Mouse (Mus musculus) macrophage (primary cell): ENCODE measurements around the gene Lgals4. TPM values are rescaled to one million over a fixed set of nuclear protein-coding genes. Genes with fewer than 3 reads are reported as not detected.
"Not testable (repeated sequence)": the region's sequence is repeated elsewhere in the genome, so short reads cannot be mapped to it uniquely, and the experiment has no call there.

ENCODE experiments used
- H3K27ac ChIP-seq: fragments of 350-480 bp; formaldehyde crosslinking; 2 replicates; pipeline ENCODE4 v1.9.0; 2021
- H3K36me3 ChIP-seq: fragments of 350-480 bp; formaldehyde crosslinking; 2 replicates; pipeline ENCODE4 v1.9.0; 2021; ENCODE audit errors: inconsistent target
- H3K4me3 ChIP-seq: fragments of 350-480 bp; formaldehyde crosslinking; 2 replicates; pipeline ENCODE4 v1.9.0; 2021; ENCODE audit errors: inconsistent target
- H3K79me2 ChIP-seq: fragments of 350-480 bp; formaldehyde crosslinking; 2 replicates; pipeline ENCODE4 v1.9.0; 2021; ENCODE audit errors: inconsistent target
- WGBS: methylation state at CpG from one replicate; pipeline ENCODE4 v1.1.7; 2026; ENCODE audit warnings: inconsistent platforms; ENCODE audit not compliant: missing documents; 5-methylcytosine and 5-hydroxymethylcytosine counted together
- polyA plus RNA-seq: library from polyadenylated mRNA; stranded (reverse); fragments of 250-400 nt; gene quantifications from 3 replicates; pipeline ENCODE4 v1.2.4, GENCODE M21; 2018; ENCODE audit warnings: inconsistent platforms

Lgals4 gene
- polyA plus RNA-seq, 1 experiment from 2014 or later: 0.96 TPM

GRCm38 (mm10) chr7:28849700-28850236 lies 16.1 kb downstream of the Lgals4 start:
- H3K4me3 ChIP-seq: no peak overlapping the region
- H3K27ac ChIP-seq: no peak overlapping the region
- H3K79me2 ChIP-seq: no peaks in the 10 kb centered on the region
- 46% methylated on average over 1 of the region's 1 CpGs for WGBS
- no peaks in the 10 kb centered on the region for H3K36me3 ChIP-seq

GRCm38 (mm10) chr7:28850642-28851041 lies 17.0 kb downstream of the Lgals4 start:
- Histone ChIP-seq H3K4me3 (no peak overlapping the region), H3K36me3 (no peaks in the 10 kb centered on the region), H3K79me2 (no peaks in the 10 kb centered on the region), H3K27ac (no peak overlapping the region)
- 74% methylated on average over 4 of the region's 4 CpGs for WGBS

- Histone ChIP-seq H3K4me3 (no peak overlapping the region), H3K27ac (no peak overlapping the region), H3K36me3 (no peaks in the 10 kb centered on the region), H3K79me2 (no peaks in the 10 kb centered on the region)
- 90% methylated on average over 2 of the region's 2 CpGs for WGBS
Observed at GRCm38 (mm10) chr7:28859953-28860352, 26.3 kb downstream of the Lgals4 start.

- no peak overlapping the region for H3K4me3 ChIP-seq
- H3K27ac ChIP-seq: no peak overlapping the region
- no peaks in the 10 kb centered on the region for H3K36me3 ChIP-seq
- 90% methylated on average over 6 of the region's 6 CpGs for WGBS
- H3K79me2 ChIP-seq: no peaks in the 10 kb centered on the region
Observed at GRCm38 (mm10) chr7:28860898-28861297, 27.2 kb downstream of the Lgals4 start.

GRCm38 (mm10) chr7:28862817-28863499 lies 29.3 kb downstream of the Lgals4 start:
- H3K36me3 ChIP-seq: no peaks in the 10 kb centered on the region
- H3K79me2 ChIP-seq: no peaks in the 10 kb centered on the region
- H3K4me3 ChIP-seq: no peak overlapping the region
- no peak overlapping the region for H3K27ac ChIP-seq
- 86% methylated on average over 15 of the region's 15 CpGs for WGBS

- Histone ChIP-seq H3K36me3 (no peaks in the 10 kb centered on the region), H3K79me2 (no peaks in the 10 kb centered on the region), H3K27ac (no peak within 1 kb of the TSS), H3K4me3 (no peak within 1 kb of the TSS)
- WGBS: 82% methylated on average over 6 of the region's 6 CpGs
Observed at GRCm38 (mm10) chr7:28863540-28863939, 29.9 kb downstream of the Lgals4 start, which contains the start of gene Lgals7. Lgals7 (plus strand) TSS chr7:28863853.

GRCm38 (mm10) chr7:28864288-28864750 lies 30.7 kb downstream of the Lgals4 start:
- 85% methylated on average over 8 of the region's 9 CpGs for WGBS
- Histone ChIP-seq H3K4me3 (no peak overlapping the region), H3K27ac (no peak overlapping the region), H3K36me3 (no peaks in the 10 kb centered on the region), H3K79me2 (no peaks in the 10 kb centered on the region)

- H3K4me3 ChIP-seq: peak overlapping the region; percentile 5; the same call in 1 of the 2 replicates
- H3K27ac ChIP-seq: peak overlapping the region; percentile 46
- H3K36me3 ChIP-seq: no peaks in the 10 kb centered on the region
- 33% methylated on average over 29 of the region's 33 CpGs for WGBS
- H3K79me2 ChIP-seq: no peaks in the 10 kb centered on the region
Observed at GRCm38 (mm10) chr7:28865481-28866300, 32.0 kb downstream of the Lgals4 start.

- H3K27ac ChIP-seq: no peak overlapping the region
- 95% methylated on average over 22 of the region's 28 CpGs for WGBS
Observed at GRCm38 (mm10) chr7:28866769-28867507, 33.3 kb downstream of the Lgals4 start.

GRCm38 (mm10) chr7:28867508-28868340 lies 34.1 kb downstream of the Lgals4 start:
- WGBS: 25% methylated on average over 17 of the region's 23 CpGs
- not testable (repeated sequence) for H3K36me3 ChIP-seq, H3K4me3 ChIP-seq, H3K79me2 ChIP-seq
- H3K27ac ChIP-seq: peak overlapping the region; percentile 17

More at GRCm38 (mm10) chr7:28866769-28867507, 33.3 kb downstream of the Lgals4 start:
- Histone ChIP-seq H3K36me3 (no peaks in the 10 kb centered on the region), H3K4me3 (no peak overlapping the region), H3K79me2 (no peaks in the 10 kb centered on the region)

- H3K36me3 ChIP-seq: no peaks in the 10 kb centered on the region
- H3K4me3 ChIP-seq: no peak overlapping the region
- H3K27ac ChIP-seq: no peak overlapping the region
- H3K79me2 ChIP-seq: no peaks in the 10 kb centered on the region
- WGBS: 70% methylated on average over 20 of the region's 24 CpGs
Observed at GRCm38 (mm10) chr7:28870901-28871664, 37.4 kb downstream of the Lgals4 start.

- Histone ChIP-seq H3K79me2 (no peaks in the 10 kb centered on the region), H3K36me3 (no peaks in the 10 kb centered on the region), H3K4me3 (no peak overlapping the region), H3K27ac (no peak overlapping the region)
- WGBS: 94% methylated on average over 2 of the region's 2 CpGs
Observed at GRCm38 (mm10) chr7:28874565-28874964, 40.9 kb downstream of the Lgals4 start.

GRCm38 (mm10) chr7:28876099-28876498 lies 42.4 kb downstream of the Lgals4 start:
- 93% methylated on average over 3 of the region's 4 CpGs for WGBS
- Histone ChIP-seq H3K36me3 (no peaks in the 10 kb centered on the region), H3K79me2 (no peaks in the 10 kb centered on the region), H3K27ac (no peak overlapping the region), H3K4me3 (no peak overlapping the region)
